Mouse (Mus musculus) spleen, postnatal 4 days (tissue): ENCODE measurements around the gene Trim13.
"Not testable (repeated sequence)": the region's sequence is repeated elsewhere in the genome, so short reads cannot be mapped to it uniquely, and the experiment has no call there.

ENCODE experiments used
- DNase-seq, 2 experiments: peaks; one replicate each; pipeline ENCODE4 v3.0.0; 2022; ENCODE audit warnings: low spot score in 2 of 2

Gene Trim13

DNA sequence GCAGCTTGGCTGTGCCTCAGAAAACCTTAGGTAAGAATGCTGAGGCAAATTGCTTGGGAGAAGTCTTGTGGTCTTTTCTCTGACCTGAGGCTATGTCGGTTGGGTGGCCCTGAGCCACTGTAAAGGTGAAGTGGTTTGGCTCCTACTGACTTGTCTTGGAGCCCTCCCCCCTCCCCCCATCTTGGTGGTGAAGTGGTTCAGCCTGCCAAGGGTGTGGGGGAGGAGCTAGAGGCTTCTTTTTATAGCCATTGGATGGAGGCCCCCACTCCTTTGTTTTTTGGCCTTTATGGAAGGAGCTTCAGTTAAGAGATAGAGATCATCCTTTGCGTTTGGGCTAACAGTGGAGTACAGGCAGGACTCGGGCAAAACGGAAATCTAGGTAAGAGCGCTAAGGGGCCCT is at the start of gene Trim13:
TSS of gene Trim13 (plus strand) at position 280 of the 400 bp plus-strand sequence.
- no peak for DNase-seq

DNA sequence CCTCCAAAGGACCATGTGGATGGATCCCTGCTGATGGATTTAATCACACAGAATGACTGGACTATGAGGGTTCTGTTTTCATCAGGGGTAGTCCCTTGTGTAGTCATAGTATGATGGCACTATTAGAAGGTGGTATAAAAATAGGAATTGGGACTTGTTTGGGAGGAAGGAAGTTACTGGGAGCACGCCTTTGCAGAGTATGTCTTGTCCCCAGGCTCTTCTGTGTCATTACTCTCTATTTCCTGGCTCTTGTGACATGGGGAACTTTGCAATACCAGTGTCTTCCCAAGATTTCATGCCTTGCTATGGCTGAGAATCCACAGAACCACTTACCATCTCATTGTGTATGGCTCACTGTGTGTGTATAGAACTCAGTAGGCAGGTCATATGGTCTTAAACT is 49.4 kb upstream of the Trim13 start:
- DNase-seq: no peak

DNA sequence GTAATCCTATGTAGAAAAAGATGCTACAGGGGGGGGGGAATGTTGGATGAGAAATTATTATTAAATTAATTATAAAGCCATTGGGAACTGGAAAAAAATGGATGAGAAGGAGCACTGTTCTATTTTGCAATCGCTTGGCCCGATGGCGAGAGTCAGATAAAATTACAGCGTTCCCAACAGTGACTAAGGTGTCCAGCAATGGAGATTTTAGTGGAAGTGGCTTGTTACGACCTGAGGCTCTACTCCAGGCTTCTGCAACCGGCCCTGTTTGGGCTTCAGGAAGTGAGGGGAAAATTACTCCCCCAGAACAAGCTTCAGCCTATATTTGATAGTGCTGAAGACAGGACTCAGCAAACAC is 42.1 kb upstream of the Trim13 start:
- no peak for DNase-seq

- peak; percentile 97 to 99 for DNase-seq
These were observed 41.5 kb upstream of the Trim13 start, which contains the start of gene Spryd7 for GRCm38 (mm10) chr14:61556289-61557147. Gene Spryd7 (minus strand): TSS chr14:61556886.

DNA sequence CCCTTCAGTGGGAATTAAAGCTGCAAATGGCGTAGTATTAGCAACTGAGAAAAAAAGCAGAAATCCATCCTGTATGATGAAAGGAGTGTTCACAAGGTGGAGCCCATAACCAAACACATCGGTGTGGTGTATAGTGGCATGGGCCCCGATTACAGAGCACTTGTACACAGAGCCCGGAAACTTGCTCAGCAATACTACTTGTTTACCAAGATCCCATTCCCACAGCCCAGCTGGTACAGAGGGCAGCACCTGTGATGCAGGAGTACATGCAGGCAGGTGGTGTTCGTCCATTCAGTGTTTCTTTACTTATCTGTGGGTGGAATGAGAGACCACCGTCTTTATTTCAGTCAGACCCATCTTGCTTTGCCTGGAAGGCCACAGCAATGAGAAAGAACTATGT is 39.1 kb upstream of the Trim13 start:
- no peak for DNase-seq

DNA sequence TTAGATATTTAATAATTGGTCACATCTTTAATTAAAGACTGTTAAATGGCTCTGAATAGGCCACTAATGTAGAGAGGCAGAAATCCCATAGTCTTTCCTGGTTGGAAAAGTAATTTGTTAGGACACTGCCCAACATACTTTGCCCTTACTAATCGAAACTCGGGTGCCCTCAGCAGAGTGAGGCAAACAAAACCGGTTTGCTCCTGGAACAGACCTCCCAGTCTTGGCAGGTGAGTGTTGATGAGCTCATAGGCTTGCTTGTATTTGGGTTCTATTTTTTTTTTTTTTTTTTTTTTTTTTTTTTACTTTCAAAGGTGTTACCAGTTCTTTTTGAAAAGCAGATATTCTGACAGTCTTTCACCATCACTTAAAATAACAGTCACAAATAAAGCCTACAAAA is 38.2 kb upstream of the Trim13 start:
- DNase-seq: no peak

GRCm38 (mm10) chr14:61566211-61566610 is 31.8 kb upstream of the Trim13 start:
- not testable (repeated sequence) for DNase-seq

DNA sequence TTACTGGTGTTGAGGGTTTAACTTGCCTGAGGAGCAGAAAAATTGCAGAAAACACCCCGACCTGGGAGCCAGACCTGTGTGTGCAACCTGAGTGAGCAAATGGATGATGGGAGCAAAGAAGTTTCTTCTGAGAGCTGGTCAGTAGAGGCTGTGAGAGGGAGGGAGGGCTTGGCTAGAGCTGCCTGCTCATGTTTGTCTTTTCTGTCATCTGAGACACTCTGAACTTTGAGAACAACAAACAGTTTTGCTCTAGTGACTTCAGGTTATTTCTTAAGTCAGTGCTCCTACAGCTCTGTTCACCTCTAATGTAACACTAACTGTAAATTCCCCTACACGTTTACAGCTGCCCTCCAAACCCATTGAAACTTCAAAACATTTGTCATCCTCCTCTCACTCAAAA is 28.7 kb upstream of the Trim13 start:
- DNase-seq: no peak

- DNase-seq: peak; percentile 80 to 95
These were observed 26.7 kb upstream of the Trim13 start for GRCm38 (mm10) chr14:61571366-61571765.

GRCm38 (mm10) chr14:61572131-61572530 is 25.9 kb upstream of the Trim13 start:
- DNase-seq: no peak

- DNase-seq: no peak
These were observed 23.0 kb upstream of the Trim13 start for GRCm38 (mm10) chr14:61575066-61575465.

DNA sequence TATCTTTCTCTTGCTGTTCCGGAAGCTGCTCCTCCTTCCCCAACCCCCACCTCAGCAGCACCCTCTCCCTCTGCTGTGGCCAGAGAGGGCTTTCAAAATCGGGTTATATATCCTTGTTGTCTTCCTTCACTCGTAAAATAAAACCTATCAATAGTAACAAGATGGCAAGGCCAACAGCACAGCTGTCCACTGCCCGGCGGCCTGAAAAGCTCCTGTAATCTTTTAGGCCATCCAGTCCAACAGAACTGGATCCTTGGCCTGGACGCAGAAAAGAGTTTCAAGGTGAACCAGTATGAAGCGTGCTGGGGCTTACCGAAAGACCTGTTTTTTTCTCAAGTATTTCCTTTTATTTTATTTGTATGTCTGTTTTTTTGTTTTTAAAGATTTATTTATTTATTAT is 22.1 kb upstream of the Trim13 start:
- no peak for DNase-seq

- no peak for DNase-seq
These were observed 8.6 kb upstream of the Trim13 start for GRCm38 (mm10) chr14:61589288-61590065.

GRCm38 (mm10) chr14:61596719-61597426 is 1.2 kb upstream of the Trim13 start:
- no peak for DNase-seq

- peak; percentile 93 to 97 for DNase-seq
These were observed 1.2 kb downstream of the Trim13 start for GRCm38 (mm10) chr14:61599057-61599806.

- DNase-seq: no peak
These were observed 3.3 kb downstream of the Trim13 start for GRCm38 (mm10) chr14:61601348-61601747.

DNA sequence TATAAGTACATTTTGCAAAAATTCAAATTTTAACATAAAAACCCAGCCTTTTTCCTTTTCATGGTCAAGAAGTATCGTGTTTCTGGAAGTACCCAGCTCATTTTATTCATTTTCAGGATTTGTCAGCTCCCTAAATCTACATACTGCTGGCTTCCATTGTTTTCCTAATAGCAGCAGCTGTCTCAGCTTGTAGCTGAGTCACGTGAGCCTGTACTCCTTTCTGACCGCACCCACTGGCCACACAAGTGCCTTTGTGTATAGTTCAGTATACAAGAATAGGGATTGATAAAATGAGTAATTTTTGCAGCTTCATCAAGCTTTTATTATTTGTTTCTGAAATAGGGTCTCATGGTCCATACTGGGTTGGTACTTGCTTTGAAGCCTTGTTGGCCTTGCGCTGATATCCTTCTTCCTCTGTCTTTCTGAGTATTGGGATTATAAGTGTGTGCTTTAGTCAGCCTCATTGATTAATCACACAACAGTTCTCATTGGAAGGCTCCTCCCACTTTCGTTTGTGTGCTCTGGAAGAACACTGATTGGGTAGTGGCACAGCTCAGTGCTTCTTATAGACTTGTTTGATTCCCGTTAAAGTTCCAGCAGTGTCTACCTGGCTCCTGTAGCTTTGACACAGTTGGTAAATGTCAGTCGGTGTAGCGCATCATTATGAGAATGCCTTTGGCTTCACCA is 5.2 kb downstream of the Trim13 start:
- DNase-seq: no peak

GRCm38 (mm10) chr14:61604081-61604480 is 6.0 kb downstream of the Trim13 start:
- no peak for DNase-seq

- not testable (repeated sequence) for DNase-seq
These were observed 8.0 kb downstream of the Trim13 start for GRCm38 (mm10) chr14:61606088-61606487.

DNA sequence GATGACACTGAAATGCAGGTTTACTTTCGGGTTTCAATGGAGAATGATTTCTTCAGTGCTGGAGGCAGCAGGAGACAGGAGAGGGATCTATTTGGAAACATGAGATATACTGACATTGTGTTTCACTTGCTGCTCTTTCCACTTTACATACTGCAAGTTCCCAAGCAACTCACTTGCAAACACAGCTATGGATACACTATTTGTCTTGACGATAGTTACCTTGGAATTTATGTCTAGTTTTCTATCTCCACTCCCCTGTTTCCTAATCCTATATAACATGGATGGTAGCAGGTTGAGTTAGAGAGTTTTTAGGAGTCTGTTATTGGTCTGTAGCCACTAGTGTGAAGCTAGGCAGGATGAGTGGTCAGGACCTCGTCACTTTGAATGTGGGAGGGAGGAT is 9.1 kb downstream of the Trim13 start, which contains the start of gene Kcnrg:
TSS of gene Kcnrg (plus strand) at position 301 of the 400 bp plus-strand sequence.
- DNase-seq: no peak

DNA sequence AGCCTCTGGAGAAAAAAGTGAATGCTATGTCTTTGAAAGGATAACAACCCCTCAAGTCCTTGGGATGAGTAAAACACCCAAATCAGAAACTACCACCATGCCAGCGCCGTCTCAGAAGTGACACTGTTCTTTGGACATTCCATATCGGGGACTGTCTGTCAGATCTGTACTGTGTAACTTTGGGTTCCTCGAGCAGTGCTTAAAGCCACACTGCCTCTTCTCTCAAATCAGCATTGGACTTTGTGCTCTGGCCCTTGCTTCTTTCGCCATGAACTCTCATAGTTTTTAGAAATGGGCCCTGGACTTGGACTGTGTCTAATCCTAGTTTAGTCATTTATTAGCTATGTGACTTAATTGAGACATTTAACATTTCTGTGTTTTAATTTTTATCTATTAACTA is 13.7 kb downstream of the Trim13 start:
- DNase-seq: no peak
